Mouse (Mus musculus): Measurements from ENCODE around the gene 4930467E23Rik. TPM values are rescaled to one million over a fixed set of nuclear protein-coding genes. Genes with fewer than 3 reads are reported as not detected.
"Not testable (repeated sequence)": the region's sequence is repeated elsewhere in the genome, so short reads cannot be mapped to it uniquely, and the experiment has no call there.

Gene 4930467E23Rik
- polyA plus RNA-seq, 1 experiment from 2014 or later, result not detected

DNA sequence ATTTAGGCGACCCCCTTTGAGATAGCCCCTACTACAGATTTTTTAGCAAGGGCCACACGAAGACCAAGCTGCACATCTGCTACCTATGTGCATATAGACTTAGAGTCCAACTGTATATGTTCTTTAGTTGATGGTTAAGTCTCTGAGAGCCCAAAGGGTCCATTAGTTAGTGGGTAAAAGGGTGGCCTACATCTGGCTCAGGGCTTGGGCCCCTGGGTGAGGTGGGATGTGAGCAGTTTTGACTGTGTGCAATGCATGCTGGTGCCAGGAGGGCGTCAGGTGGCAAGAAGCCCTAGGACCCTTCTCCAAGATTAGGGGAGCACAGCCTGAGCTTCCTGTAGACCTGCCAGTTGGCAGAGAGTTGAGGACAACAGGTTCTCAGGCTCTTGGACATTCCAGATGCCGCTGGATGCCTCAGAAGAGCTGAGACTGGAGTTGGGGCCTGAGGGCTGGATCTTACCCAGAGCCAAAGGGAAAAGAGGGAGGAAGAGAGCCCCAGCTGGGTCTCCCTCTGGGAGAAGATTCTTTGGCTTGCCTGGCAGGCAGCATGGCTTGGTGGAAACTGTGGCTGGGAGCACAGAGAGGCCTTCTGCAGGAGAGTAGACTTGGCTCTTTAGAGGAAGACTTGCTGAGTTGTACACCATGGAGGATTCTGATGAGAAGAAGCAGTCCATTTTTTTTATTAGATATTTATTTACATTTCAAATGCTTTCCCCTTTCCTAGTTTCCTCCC is 33.6 kb downstream of the 4930467E23Rik start:
- WGBS, result 58% methylated on average over 4 of the region's 4 CpGs
- not testable (repeated sequence) for H3K9me3 ChIP-seq (replicated peaks); H3K4me3 ChIP-seq; ATAC-seq (ENCODE audit: insufficient number of reproducible peaks, low FRiP score); H3K36me3 ChIP-seq; H3K27me3 ChIP-seq (replicated peaks); H3K27ac ChIP-seq (ENCODE audit: poor library complexity, severe bottlenecking); H3K4me2 ChIP-seq; H3K4me1 ChIP-seq (replicated peaks); H3K9ac ChIP-seq

DNA sequence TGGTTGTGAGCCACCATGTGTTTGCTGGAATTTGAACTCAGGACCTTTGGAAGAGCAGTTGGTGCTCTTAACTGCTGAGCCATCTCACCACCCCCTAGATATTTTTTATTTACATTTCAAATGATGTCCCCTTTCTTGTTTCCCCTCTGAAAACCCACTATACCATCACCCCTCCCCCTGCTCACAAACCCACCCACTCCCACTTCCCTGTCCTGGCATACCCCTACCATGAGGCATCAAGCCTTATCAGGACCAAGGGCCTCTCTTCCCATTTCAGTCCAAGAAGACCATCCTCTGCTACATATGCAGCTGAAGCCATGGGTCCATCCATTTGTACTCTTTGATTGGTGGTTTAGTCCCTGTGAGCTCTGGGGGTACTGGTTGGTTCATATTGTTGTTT is 36.2 kb downstream of the 4930467E23Rik start:
- not testable (repeated sequence) for H3K36me3 ChIP-seq; ATAC-seq (ENCODE audit: insufficient number of reproducible peaks, low FRiP score); H3K27me3 ChIP-seq (replicated peaks); H3K4me1 ChIP-seq (replicated peaks); H3K4me3 ChIP-seq; H3K4me2 ChIP-seq; H3K27ac ChIP-seq (ENCODE audit: poor library complexity, severe bottlenecking); H3K9me3 ChIP-seq (replicated peaks); H3K9ac ChIP-seq

DNA sequence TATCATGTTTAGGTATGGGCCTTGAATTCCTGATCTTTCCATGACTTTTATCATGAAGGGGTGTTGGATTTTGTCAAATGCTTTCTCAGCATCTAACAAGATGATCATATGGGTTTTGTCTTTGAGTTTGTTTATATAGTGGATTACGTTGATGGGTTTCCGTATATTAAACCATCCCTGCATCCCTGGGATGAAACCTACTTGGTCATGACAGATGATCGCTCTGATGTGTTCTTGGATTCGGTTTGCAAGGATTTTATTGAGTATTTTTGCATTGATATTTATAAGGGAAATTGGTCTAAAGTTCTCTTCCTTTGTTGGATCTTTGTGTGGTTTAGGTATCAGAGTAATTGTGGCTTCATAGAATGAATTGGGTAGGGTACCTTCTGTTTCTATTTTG is 44.1 kb downstream of the 4930467E23Rik start:
- H3K4me1 ChIP-seq (replicated peaks); H3K27me3 ChIP-seq (replicated peaks); ATAC-seq (ENCODE audit: insufficient number of reproducible peaks, low FRiP score); H3K4me2 ChIP-seq; H3K9ac ChIP-seq; H3K27ac ChIP-seq (ENCODE audit: poor library complexity, severe bottlenecking); H3K4me3 ChIP-seq; H3K36me3 ChIP-seq; H3K9me3 ChIP-seq (replicated peaks): not testable (repeated sequence)
- 71% methylated on average over 4 of the region's 4 CpGs for WGBS

DNA sequence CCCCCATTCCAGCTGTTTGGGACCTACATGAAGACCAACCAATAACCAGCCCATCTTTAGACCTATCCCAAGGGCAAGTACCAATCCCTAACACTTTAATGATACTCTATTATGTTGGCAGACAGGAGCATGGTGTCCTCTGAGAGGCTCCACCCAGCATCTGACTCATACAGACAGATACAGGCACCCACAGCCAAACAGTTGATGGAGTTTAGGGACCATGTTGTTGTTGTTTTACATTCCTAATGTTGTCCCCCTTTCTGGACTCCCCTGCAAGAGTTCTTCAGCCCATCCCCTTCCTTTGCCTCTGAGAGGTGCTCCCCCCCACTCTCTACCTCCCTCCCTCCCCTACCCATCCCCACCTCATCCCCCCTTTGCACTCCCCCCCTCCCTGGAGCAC is 46.9 kb downstream of the 4930467E23Rik start:
- H3K9ac ChIP-seq; H3K27me3 ChIP-seq (replicated peaks); H3K36me3 ChIP-seq; H3K4me1 ChIP-seq (replicated peaks); H3K4me3 ChIP-seq; H3K27ac ChIP-seq (ENCODE audit: poor library complexity, severe bottlenecking); H3K4me2 ChIP-seq; H3K9me3 ChIP-seq (replicated peaks); ATAC-seq (ENCODE audit: insufficient number of reproducible peaks, low FRiP score): not testable (repeated sequence)

DNA sequence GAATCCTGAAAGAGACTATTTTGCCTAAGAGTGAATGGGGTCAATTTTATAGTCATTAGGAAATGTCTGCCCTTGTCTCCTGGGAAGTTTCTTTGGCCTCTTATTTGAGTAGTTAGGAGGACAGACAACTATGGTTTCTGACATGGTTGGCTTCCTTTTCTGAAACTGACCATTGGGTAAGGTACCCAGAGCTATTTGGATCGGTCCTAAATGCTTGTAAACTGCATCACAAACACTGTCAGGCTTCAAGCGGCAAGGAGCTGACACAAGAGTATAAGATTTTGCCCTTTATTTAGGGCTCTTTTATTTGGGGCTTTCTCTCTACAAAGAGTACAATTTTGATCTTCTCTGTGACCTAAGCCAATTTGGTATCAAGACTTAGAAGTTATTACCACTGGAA is 48.1 kb downstream of the 4930467E23Rik start:
- H3K27ac ChIP-seq (ENCODE audit: poor library complexity, severe bottlenecking); H3K9me3 ChIP-seq (replicated peaks); H3K36me3 ChIP-seq; H3K27me3 ChIP-seq (replicated peaks); ATAC-seq (ENCODE audit: insufficient number of reproducible peaks, low FRiP score); H3K4me2 ChIP-seq; H3K4me3 ChIP-seq; H3K4me1 ChIP-seq (replicated peaks); H3K9ac ChIP-seq: not testable (repeated sequence)
- WGBS, result 40% methylated on average over 2 of the region's 2 CpGs

DNA sequence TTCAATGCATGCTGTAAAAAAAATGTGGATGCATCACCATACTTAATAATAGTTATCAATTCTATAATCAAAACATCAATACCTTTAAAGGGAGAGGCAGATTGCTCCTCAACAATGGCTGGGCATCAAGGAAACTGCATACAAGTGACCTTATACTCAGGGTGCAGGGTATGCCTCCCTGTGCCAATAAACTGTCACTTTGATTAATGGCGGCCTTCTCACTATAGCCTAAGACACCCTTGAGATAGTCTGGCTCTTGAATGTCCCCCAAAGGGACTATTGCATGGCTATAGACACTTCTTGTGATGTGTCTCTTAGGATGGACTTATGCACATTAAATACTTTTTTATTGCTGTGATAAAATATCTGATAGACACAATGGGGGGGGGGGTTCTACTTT is 48.8 kb downstream of the 4930467E23Rik start:
- not testable (repeated sequence) for H3K9ac ChIP-seq; H3K27me3 ChIP-seq (replicated peaks); H3K27ac ChIP-seq (ENCODE audit: poor library complexity, severe bottlenecking); ATAC-seq (ENCODE audit: insufficient number of reproducible peaks, low FRiP score); H3K4me2 ChIP-seq; H3K4me3 ChIP-seq; H3K4me1 ChIP-seq (replicated peaks); H3K9me3 ChIP-seq (replicated peaks); H3K36me3 ChIP-seq
- 58% methylated on average over 1 of the region's 1 CpGs for WGBS

DNA sequence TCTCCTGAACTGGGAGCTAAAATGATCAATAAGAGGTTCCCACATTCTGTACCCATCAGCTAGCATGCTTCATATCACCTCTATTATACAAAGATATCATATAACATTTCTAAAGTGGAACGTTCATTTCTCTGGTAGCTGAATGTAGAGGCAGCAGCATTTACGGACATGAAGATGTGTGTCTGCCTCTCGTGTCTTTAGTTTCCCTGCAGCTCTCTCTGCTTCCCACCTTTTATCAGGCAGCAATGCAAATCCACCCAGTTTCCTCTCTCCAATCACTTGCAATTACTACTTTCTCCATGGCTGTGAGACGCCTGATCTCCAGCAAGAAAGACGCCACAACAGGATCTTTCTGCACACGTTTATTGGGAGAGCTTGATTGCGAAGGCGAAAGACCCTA is 49.5 kb downstream of the 4930467E23Rik start:
- 84% methylated on average over 8 of the region's 8 CpGs for WGBS

DNA sequence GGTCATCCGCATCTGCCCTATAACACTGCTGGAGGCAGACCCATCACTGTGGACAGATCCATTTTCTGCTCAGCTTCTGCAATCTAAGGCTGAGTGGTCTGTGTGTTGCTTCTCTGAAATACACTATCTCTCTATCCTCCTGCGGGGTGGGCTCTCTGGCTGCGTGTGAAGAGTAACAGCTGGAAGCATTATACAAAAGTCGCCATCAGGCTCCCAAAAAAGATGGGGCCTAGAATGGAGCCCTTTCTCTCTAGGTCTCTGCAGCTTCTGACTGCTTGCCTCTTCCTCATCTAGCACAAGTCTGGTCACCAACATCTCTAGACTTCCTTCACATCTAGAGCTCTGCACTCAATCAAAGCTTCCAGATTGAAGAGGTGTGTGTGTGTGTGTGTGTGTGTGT is 50.8 kb downstream of the 4930467E23Rik start:
- not testable (repeated sequence) for H3K9me3 ChIP-seq (replicated peaks); ATAC-seq (ENCODE audit: insufficient number of reproducible peaks, low FRiP score); H3K36me3 ChIP-seq; H3K27ac ChIP-seq (ENCODE audit: poor library complexity, severe bottlenecking); H3K9ac ChIP-seq; H3K4me2 ChIP-seq; H3K27me3 ChIP-seq (replicated peaks); H3K4me3 ChIP-seq; H3K4me1 ChIP-seq (replicated peaks)
- 82% methylated on average over 4 of the region's 4 CpGs for WGBS

More for the DNA sequence above, 49.5 kb downstream of the 4930467E23Rik start:
- H3K9me3 ChIP-seq (replicated peaks); H3K36me3 ChIP-seq; H3K27me3 ChIP-seq (replicated peaks); H3K9ac ChIP-seq; H3K4me3 ChIP-seq; H3K4me2 ChIP-seq; H3K27ac ChIP-seq (ENCODE audit: poor library complexity, severe bottlenecking); H3K4me1 ChIP-seq (replicated peaks); ATAC-seq (ENCODE audit: insufficient number of reproducible peaks, low FRiP score): not testable (repeated sequence)

DNA sequence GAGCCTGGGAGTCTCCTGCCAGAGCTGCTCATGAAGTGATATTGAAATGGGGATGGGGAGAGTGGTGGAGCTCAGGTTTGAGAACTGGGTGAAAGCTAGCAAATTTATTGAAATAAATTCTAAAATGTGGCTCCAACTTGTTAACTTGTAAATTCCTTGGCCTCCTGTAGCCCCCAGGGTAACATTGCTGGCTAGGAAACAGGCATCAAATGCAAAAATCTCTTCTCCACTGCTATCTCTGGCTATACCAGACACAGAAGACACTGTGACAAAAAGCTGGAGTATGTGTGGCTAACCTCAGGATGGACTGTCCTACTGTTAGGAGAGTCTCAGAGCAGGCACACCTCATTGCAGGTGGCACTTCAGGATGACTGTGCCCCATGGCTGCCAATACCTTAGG is 51.3 kb downstream of the 4930467E23Rik start:
- not testable (repeated sequence) for H3K27ac ChIP-seq (ENCODE audit: poor library complexity, severe bottlenecking); H3K9me3 ChIP-seq (replicated peaks); H3K4me1 ChIP-seq (replicated peaks); H3K27me3 ChIP-seq (replicated peaks); H3K9ac ChIP-seq; H3K36me3 ChIP-seq; H3K4me3 ChIP-seq; H3K4me2 ChIP-seq; ATAC-seq (ENCODE audit: insufficient number of reproducible peaks, low FRiP score)

DNA sequence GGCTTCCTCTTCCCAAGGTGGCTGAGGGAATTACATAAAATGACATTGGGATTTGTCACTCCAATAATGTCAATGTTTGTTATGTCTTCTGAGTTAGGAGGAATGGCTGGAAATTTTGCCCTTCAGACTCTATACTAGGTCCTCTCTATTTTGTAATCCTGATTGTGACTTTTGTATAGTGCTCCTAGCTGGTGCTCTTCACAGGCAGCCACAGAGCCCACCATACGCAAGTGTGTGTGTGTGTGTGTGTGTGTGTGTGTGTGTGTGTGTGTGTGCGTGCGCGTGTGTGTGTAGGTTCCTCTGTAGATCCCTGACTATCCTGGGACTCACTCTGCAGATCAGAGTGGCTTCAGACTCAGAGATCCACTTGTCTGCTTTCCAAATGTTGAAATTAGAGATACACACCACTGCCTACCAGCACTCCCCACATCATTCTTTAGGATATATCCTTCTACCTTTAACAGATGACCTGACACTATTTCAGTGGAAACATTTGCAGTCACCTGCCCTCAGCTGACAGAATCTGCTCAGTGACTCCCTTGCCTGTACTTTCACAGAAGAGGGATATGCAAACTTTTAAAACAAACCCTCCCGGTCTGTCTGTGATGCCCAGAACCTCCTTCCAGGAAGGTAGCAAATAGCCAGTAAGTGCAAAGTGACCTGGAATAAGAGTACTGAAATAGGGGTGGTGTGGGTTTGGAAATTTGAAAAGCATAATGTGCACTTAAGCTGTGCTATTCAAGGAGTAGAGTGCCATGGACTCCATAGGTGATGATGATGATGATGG is 52.1 kb downstream of the 4930467E23Rik start:
- WGBS, result 84% methylated on average over 5 of the region's 5 CpGs
- ATAC-seq (ENCODE audit: insufficient number of reproducible peaks, low FRiP score), result not testable (repeated sequence)

DNA sequence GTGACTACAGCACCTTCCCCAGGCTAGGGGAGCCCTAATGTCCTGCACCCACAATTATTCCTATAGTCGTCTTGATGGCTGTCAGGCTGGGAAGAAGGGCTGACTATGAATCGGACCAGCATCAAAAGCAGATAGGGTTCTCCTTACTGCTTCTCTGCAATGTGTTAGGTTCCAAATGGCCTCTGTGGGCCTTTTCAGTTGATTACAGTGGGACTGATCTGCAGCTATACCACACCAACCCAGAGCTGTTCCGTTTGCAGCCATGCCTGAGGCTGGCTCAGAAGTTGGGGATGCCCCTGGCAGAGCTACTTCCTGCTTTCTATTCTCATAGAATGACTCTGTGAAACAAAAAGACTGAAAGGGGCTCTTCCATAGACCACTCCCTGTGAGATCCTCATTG is 53.4 kb downstream of the 4930467E23Rik start:
- H3K27ac ChIP-seq (ENCODE audit: poor library complexity, severe bottlenecking); H3K4me1 ChIP-seq (replicated peaks); ATAC-seq (ENCODE audit: insufficient number of reproducible peaks, low FRiP score); H3K9me3 ChIP-seq (replicated peaks); H3K9ac ChIP-seq; H3K27me3 ChIP-seq (replicated peaks); H3K36me3 ChIP-seq; H3K4me3 ChIP-seq; H3K4me2 ChIP-seq: not testable (repeated sequence)
- WGBS, result 76% methylated on average over 3 of the region's 3 CpGs

More for the DNA sequence above, 52.1 kb downstream of the 4930467E23Rik start:
- H3K36me3 ChIP-seq; H3K27ac ChIP-seq (ENCODE audit: poor library complexity, severe bottlenecking); H3K4me3 ChIP-seq; H3K9ac ChIP-seq; H3K4me1 ChIP-seq (replicated peaks); H3K4me2 ChIP-seq; H3K9me3 ChIP-seq (replicated peaks); H3K27me3 ChIP-seq (replicated peaks): not testable (repeated sequence)

DNA sequence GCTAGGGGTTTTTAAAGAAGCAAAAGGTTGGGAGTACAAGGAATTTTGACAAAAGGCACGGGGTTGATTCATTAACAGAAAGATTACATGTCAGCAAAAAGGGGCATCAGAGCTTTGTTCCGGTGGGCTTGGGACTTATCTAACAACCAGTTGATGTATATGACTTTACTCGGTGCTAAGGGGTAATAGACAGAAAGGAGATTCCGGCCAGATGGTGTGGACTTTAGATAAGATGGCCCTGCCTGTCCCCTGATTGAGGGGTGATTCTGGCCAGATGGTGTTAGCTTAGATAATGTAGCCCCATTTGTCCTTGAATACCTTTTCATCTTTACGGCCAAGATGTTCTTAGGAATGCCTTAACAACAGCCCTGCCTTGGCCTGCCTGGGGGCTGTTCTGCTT is 54.5 kb downstream of the 4930467E23Rik start:
- WGBS, result 79% methylated on average over 1 of the region's 5 CpGs
- H3K4me3 ChIP-seq; ATAC-seq (ENCODE audit: insufficient number of reproducible peaks, low FRiP score); H3K9me3 ChIP-seq (replicated peaks); H3K36me3 ChIP-seq; H3K4me2 ChIP-seq; H3K27ac ChIP-seq (ENCODE audit: poor library complexity, severe bottlenecking); H3K27me3 ChIP-seq (replicated peaks); H3K9ac ChIP-seq; H3K4me1 ChIP-seq (replicated peaks): not testable (repeated sequence)

Measured in heart, embryonic 12.5 days (tissue).